Mouse (Mus musculus) heart, adult 2 months (tissue): Measurements from ENCODE around the gene Lst1.

Experiments used
- CTCF ChIP-seq: fragments of 200-600 bp; IDR thresholded peaks from 2 replicates; pipeline ENCODE4 v1.8.1; 2022; ENCODE audit warnings: antibody characterized with exemption, mild to moderate bottlenecking, moderate library complexity
- POLR2A ChIP-seq: fragments of 200-500 bp; IDR thresholded peaks from 2 replicates; pipeline ENCODE4 v1.6.1; 2011; ENCODE audit warnings: mild to moderate bottlenecking, low read depth, low read length, control low read depth; ENCODE audit not compliant: insufficient read depth

DNA sequence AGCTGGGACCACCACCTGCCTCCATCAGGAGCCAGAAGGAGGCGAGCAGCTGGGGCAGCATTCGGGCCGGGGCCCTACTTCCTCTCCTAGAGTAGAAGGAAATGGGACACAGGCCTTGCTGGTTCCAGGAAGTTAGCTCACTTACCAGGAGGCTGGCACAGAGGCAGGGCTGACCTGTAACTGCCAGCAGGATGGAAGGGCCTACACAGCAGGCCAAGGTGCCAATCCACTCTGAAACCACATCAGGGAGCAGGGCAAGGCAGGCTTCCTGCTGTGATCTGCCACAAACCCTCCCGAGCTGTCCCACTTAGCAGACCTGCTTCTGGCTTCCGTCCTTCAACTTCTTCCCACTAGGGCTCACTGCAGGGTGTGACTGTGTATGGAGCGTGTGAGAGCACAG, 34.1 kb upstream of the Lst1 start:
- TF ChIP-seq POLR2A (no peak), CTCF (no peak)
